Mouse (Mus musculus): ENCODE measurements at regions not wholly inside any gene's neighbourhood (a gene's known extent, or its start where the extent isn't known, plus 50 kb on each side); places are given as distances from the start of the nearest gene placed in this dataset.

DNA sequence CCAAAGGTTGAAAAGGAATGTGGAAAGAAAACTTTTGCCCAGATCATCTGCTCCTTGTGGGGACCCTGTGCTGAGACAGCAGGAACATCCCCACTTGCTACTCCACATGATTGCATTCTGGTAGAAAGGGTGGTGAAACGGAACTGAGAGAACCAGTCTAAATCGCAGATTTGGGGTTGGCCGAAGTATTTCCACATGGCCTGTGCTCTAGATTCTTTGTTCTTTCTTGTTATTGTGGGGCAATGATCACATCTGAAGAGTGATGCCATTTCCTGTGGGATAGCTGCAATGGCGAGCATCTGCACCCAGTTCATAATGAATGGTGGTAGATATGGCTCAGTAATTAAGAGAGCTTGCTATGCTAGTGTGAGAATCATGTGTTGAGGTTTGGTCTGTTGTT lies 273.6 kb upstream of the Rnaseh2b start:
- no peak for DNase-seq (ENCODE audit: low read depth)
- no peak for TF ChIP-seq POLR2A (IDR thresholded peaks at IDR 0.05; ENCODE audit: borderline replicate concordance, extremely low read depth, insufficient read depth, insufficient read length, poor library complexity, severe bottlenecking)

DNA sequence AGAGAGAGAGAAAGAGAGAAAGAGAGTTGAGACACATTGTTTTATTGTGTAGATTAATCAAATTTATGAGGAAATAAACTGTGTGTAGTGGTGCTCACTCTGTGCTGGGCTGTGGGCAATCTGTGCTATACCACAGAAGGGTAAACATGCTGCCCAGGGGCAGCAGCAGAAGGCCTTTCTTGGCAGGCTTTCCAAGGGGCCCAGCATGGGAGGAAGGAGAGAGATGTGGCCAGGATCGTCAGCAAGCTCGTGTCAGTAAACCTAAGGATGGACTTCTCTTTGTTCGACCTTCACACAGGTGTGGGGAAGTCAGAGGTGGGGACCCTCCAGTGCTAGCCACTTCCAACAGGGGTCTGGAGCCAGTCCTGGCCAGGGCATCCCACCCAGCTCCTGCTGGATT lies 271.4 kb upstream of the Rnaseh2b start:
- TF ChIP-seq POLR2A (IDR thresholded peaks at IDR 0.05; ENCODE audit: borderline replicate concordance, extremely low read depth, insufficient read depth, insufficient read length, poor library complexity, severe bottlenecking), result no peak
- TF ChIP-seq CTCF (IDR thresholded peaks at IDR 0.05; ENCODE audit: borderline replicate concordance, extremely low read depth, insufficient read depth, insufficient read length), result no peak
- no peak for DNase-seq (ENCODE audit: low read depth)

DNA sequence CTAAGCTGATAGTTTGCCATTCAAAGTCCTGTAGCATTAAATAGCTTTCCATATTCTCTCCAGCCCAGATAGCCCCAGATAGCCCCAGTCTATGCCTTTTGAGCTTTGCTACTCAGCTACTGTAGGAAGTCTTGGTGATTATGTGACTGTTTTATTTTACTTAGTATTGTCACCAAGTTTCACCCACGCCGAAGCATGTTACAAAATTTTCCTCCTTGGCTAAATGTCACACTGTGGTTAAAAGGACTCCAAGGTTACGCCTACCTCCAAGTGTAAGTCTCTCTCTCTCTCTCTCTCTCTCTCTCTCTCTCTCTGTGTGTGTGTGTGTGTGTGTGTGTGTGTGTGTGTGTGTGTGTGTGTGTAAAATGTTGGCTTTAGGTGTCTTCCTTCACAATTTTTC lies 270.2 kb upstream of the Rnaseh2b start:
- no peak for DNase-seq (ENCODE audit: low read depth)
- TF ChIP-seq POLR2A (IDR thresholded peaks at IDR 0.05; ENCODE audit: borderline replicate concordance, extremely low read depth, insufficient read depth, insufficient read length, poor library complexity, severe bottlenecking) (no peak), CTCF (IDR thresholded peaks at IDR 0.05; ENCODE audit: borderline replicate concordance, extremely low read depth, insufficient read depth, insufficient read length) (no peak)

DNA sequence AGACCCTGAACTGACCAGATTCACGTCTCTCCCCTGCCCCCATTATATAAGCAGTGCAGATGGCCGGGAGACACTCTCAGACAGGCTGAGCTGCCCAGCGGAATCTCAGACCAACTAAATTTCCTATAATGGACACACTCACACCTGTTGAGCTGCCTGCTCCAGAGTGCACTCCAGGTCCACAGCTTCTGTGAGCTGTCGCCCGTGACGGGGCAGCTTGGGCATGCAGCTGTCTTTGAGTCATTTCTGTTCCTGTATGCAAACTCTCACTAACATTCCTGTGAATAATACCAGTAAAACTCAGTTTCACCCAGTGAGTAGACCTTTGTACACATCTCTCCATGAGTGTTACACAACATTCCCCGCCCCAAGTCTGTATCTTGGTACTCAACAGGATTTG lies 269.4 kb upstream of the Rnaseh2b start:
- TF ChIP-seq CTCF (IDR thresholded peaks at IDR 0.05; ENCODE audit: borderline replicate concordance, extremely low read depth, insufficient read depth, insufficient read length) (no peak), POLR2A (IDR thresholded peaks at IDR 0.05; ENCODE audit: borderline replicate concordance, extremely low read depth, insufficient read depth, insufficient read length, poor library complexity, severe bottlenecking) (no peak)

DNA sequence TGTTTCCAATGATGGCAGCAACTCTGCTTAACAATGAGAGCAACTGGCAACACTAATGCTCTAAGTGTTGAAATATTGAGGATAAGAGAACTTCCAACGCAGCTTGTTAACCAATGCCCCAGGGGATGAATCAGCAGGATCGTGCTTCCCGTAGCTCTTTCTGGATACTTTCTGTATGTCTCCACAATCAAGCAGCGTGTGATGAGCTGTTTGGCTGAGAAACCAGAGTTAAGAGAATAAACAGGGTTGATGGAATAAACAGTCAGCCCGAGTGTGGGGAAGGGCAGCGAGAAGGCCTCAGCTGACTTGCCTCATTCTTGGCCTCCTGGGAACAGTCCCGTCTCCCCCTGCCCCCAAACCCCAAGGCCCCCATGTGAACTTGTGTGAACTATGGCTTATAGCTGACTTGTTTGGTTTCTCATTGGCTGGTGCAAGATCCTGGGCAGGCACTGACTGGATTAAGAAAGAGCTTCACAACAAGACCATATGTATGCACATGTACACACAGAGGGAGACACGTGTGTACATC lies 264.6 kb upstream of the Rnaseh2b start:
- TF ChIP-seq CTCF (IDR thresholded peaks at IDR 0.05; ENCODE audit: borderline replicate concordance, extremely low read depth, insufficient read depth, insufficient read length), result no peak
- no peak for TF ChIP-seq POLR2A (IDR thresholded peaks at IDR 0.05; ENCODE audit: borderline replicate concordance, extremely low read depth, insufficient read depth, insufficient read length, poor library complexity, severe bottlenecking)
- DNase-seq (ENCODE audit: low read depth), result no peak

More for the DNA sequence above, 269.4 kb upstream of the Rnaseh2b start:
- no peak for DNase-seq (ENCODE audit: low read depth)

DNA sequence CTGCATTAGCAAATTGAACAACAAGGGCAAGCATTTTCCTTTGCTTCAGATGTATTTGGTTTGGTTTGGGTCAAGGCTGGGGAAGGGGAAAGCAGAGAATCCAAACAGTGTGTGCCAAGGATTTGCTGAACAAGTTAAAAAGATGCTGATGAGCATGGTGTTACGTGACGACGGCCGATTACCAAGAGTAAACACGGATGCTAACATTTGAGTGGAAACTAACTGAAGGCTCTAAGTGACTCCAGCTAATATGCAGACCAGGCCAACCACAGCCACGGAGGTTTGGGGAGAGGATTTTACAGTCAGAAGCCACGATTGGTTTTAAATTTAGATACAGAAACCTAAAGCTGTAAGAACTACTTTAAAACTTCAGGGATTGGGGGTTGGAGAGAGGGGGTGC lies 262.3 kb upstream of the Rnaseh2b start:
- TF ChIP-seq CTCF (IDR thresholded peaks at IDR 0.05; ENCODE audit: borderline replicate concordance, extremely low read depth, insufficient read depth, insufficient read length), result no peak
- TF ChIP-seq POLR2A (IDR thresholded peaks at IDR 0.05; ENCODE audit: borderline replicate concordance, extremely low read depth, insufficient read depth, insufficient read length, poor library complexity, severe bottlenecking), result no peak
- DNase-seq (ENCODE audit: low read depth), result peak; percentile 19

DNA sequence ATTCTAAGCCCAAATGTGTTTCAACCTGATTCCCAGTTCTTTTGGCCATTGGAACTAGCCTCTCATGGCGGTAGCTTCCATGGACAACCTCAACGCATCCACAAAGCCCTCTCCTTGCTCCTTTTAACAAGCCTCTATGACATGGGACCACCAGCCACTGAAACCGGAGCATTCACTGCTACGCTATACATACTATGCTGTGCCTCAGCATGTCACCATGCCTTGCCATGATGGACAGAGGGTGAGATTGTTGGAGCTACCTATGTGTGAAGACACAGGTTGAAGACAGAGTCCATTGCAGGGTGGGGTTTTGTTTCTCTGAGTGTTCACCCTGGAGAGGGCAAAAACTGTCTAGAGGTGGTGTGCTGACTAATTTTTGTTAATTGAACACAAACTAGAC lies 258.7 kb upstream of the Rnaseh2b start:
- DNase-seq (ENCODE audit: low read depth), result no peak
- TF ChIP-seq CTCF (IDR thresholded peaks at IDR 0.05; ENCODE audit: borderline replicate concordance, extremely low read depth, insufficient read depth, insufficient read length), result no peak
- TF ChIP-seq POLR2A (IDR thresholded peaks at IDR 0.05; ENCODE audit: borderline replicate concordance, extremely low read depth, insufficient read depth, insufficient read length, poor library complexity, severe bottlenecking), result no peak

DNA sequence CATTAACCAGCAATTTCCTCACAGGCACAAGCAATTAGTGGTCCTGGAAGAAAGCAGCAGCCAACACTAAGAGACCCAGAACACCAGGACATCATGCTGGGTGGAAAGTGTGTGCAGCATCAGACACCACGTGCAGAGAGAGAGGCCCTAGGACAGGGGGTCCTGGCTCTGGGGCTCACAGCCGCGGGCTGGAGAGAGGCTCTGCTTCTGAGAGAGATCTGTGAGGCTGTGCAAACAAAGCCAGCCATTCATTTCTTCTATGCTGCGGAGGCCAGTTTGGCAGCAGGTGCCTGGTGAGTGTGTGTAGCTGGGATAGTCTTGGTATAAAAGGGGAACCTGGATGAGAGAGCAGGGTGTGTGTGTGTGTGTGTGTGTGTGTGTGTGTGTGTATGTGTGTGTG lies 257.7 kb upstream of the Rnaseh2b start:
- TF ChIP-seq CTCF (IDR thresholded peaks at IDR 0.05; ENCODE audit: borderline replicate concordance, extremely low read depth, insufficient read depth, insufficient read length) (no peak), POLR2A (IDR thresholded peaks at IDR 0.05; ENCODE audit: borderline replicate concordance, extremely low read depth, insufficient read depth, insufficient read length, poor library complexity, severe bottlenecking) (no peak)
- DNase-seq (ENCODE audit: low read depth), result peak; percentile 92

DNA sequence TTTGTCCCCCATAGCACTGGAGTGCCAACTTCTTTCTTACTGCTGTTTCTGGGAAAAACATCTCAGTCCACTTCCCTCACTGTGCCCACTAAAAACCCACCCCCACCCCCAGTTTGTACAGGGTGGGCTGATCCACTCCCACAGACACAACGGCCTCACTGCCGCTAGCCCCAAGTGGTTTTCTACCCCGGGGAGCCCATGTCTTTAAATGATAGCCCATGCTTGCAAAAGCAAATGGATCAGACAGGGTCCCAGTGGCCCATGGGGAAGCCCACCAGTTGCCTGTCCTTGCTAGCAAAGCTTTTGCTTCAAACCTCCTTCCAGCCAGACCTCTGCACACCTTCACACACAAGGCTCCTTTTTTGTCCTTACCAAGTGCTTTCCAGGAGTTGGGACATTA lies 257.0 kb upstream of the Rnaseh2b start:
- no peak for DNase-seq (ENCODE audit: low read depth)
- TF ChIP-seq CTCF (IDR thresholded peaks at IDR 0.05; ENCODE audit: borderline replicate concordance, extremely low read depth, insufficient read depth, insufficient read length) (no peak), POLR2A (IDR thresholded peaks at IDR 0.05; ENCODE audit: borderline replicate concordance, extremely low read depth, insufficient read depth, insufficient read length, poor library complexity, severe bottlenecking) (no peak)

DNA sequence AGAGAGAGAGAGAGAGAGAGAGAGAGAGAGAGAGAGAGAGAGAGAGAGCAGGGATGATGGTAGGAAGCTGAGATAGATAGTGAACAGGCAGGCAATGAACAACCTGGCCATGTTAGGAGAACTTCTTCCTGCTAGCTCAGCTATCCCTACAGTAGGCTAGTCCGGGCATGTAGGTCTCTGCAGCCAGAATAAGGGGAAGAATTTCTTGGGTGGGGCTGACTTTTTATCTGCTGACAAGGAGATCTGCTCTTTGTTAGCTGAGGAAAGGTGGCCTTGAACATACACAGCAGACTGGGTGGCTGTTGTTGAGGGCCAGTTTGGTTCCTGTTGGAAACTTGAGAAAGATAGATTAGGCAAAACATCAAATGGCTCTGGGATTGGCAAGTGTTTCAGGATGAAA lies 254.9 kb upstream of the Rnaseh2b start:
- no peak for DNase-seq (ENCODE audit: low read depth)
- TF ChIP-seq POLR2A (IDR thresholded peaks at IDR 0.05; ENCODE audit: borderline replicate concordance, extremely low read depth, insufficient read depth, insufficient read length, poor library complexity, severe bottlenecking), result no peak
- no peak for TF ChIP-seq CTCF (IDR thresholded peaks at IDR 0.05; ENCODE audit: borderline replicate concordance, extremely low read depth, insufficient read depth, insufficient read length)

DNA sequence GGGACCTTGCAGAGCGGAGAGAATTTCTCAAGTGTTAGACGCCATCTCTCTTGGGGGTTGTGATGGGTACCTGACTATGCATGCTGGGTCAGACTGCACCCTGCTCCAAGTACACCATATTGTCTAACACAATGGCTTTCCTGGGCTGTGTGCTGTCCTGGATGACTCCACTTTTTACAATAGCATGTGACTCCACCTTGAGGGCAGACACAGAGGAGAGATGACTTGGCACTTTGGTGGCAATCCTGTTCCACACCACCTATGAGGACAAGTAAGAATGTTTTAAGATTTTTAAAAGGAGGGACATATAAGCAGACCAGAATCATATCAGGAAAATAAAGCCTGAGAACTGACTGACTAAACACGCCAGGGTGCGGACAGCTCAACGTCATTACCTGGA lies 254.5 kb upstream of the Rnaseh2b start:
- TF ChIP-seq CTCF (IDR thresholded peaks at IDR 0.05; ENCODE audit: borderline replicate concordance, extremely low read depth, insufficient read depth, insufficient read length), result no peak
- no peak for TF ChIP-seq POLR2A (IDR thresholded peaks at IDR 0.05; ENCODE audit: borderline replicate concordance, extremely low read depth, insufficient read depth, insufficient read length, poor library complexity, severe bottlenecking)
- no peak for DNase-seq (ENCODE audit: low read depth)

DNA sequence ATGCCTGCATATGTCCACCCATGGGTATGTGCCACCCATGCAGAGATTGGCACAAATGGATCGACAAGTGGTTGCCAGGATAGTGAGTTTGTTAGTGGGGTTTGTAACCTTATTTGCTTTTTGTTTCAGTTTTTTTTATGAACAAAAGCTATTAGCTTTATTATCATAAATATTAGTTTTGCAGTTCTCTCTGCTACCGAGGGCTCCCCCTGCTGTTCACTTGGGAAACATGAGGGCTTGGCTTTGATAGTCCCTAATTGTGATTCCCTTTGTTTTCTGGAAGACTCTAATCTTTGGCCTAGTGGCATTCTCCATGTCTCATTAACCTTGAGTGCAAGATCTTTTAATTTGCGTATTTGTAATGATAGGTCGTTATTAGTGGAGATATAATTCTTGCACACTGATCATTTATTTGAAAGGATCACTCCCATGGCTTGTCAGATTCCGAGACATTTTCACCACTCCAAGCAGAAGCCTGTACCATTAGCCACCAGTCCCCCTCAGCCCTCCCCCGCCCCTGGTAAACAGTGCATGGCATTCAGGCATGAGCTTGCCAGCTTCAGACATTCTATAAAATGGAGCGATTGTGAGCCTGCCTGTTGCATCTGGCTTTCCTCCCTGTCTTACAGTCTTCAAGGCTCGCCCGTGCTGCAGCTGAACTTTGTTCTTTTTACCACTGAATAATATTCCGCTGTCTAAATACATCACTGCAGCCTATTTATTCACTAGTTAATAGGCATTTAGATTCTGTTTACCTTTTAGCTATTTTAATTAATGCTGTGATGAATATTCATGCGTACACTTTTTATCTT lies 249.9 kb upstream of the Rnaseh2b start:
- DNase-seq (ENCODE audit: low read depth), result peak; percentile 96
- TF ChIP-seq CTCF (IDR thresholded peaks at IDR 0.05; ENCODE audit: borderline replicate concordance, extremely low read depth, insufficient read depth, insufficient read length) (peak; percentile 62; the same call in 1 of the 2 replicates), POLR2A (IDR thresholded peaks at IDR 0.05; ENCODE audit: borderline replicate concordance, extremely low read depth, insufficient read depth, insufficient read length, poor library complexity, severe bottlenecking) (no peak)

All from brain, embryonic 14.5 days (tissue).